Mouse (Mus musculus) forebrain, embryonic 16.5 days (tissue): ENCODE results near the gene Chst3. TPM values are rescaled to one million over a fixed set of nuclear protein-coding genes. Genes with fewer than 3 reads are reported as not detected.

Experiments used
- ATAC-seq: fragments of 200-750 bp; cut with Nextera tagmentation; 2 replicates; pipeline ENCODE4 v1.8.0; 2017; ENCODE audit warnings: mild to moderate bottlenecking, moderate library complexity
- H3K27ac ChIP-seq: fragments of 300-500 bp; sonication (generic); 2 replicates; pipeline ENCODE4 v1.5.1; 2014; ENCODE audit warnings: low read length, control low read depth
- H3K27me3 ChIP-seq: fragments of 300-500 bp; sonication (generic); replicated peaks from 2 replicates; pipeline ENCODE4 v1.6.1; 2014; ENCODE audit warnings: low read length; ENCODE audit not compliant: control insufficient read depth, insufficient read depth
- H3K36me3 ChIP-seq: fragments of 300-500 bp; sonication (generic); 2 replicates; pipeline ENCODE4 v1.6.1; 2014; ENCODE audit not compliant: control insufficient read depth, insufficient read depth
- H3K4me1 ChIP-seq: fragments of 300-500 bp; sonication (generic); replicated peaks from 2 replicates; pipeline ENCODE4 v1.6.1; 2014; ENCODE audit warnings: low read length; ENCODE audit not compliant: control insufficient read depth, insufficient read depth
- H3K4me2 ChIP-seq: fragments of 300-500 bp; sonication (generic); 2 replicates; pipeline ENCODE4 v1.6.1; 2014; ENCODE audit warnings: mild to moderate bottlenecking, low read length, control low read depth
- H3K4me3 ChIP-seq: fragments of 300-500 bp; sonication (generic); replicated peaks from 2 replicates; pipeline ENCODE4 v1.5.1; 2014; ENCODE audit warnings: mild to moderate bottlenecking, low read length, control low read depth
- H3K9ac ChIP-seq: fragments of 300-500 bp; sonication (generic); replicated peaks from 2 replicates; pipeline ENCODE4 v1.6.1; 2014; ENCODE audit warnings: low read depth, low read length, control low read depth
- H3K9me3 ChIP-seq: fragments of 300-500 bp; sonication (generic); 2 replicates; pipeline ENCODE4 v1.6.1; 2016; ENCODE audit warnings: low read length; ENCODE audit not compliant: control insufficient read depth
- WGBS: fragments of 180-500 bp; shearing (Covaris S2); extraction: QIAGEN DNeasy Blood & Tissue Kit; methylation state at CpG from one replicate; pipeline ENCODE4 v1.1.7; 2014; 5-methylcytosine and 5-hydroxymethylcytosine counted together
- microRNA-seq: library from miRNA; unstranded; fragments of <30 nt; microRNA quantifications from one replicate; pipeline ENCODE4, GENCODE M21; 2017
- polyA plus RNA-seq: library from polyadenylated mRNA; unstranded; fragments of >200 nt; fragmentation: Nextera tagmentation; extraction: Ambion mirVana; gene quantifications from 2 replicates; pipeline ENCODE4 v1.2.1, GENCODE M21; 2015

The Chst3 gene
- polyA plus RNA-seq, 1 experiment from 2014 or later = 0.90 TPM

GRCm38 (mm10) chr10:60133501-60133900, 85.6 kb downstream of the Chst3 start:
- no peak for ATAC-seq
- Histone ChIP-seq H3K27ac (no peak overlapping the region), H3K4me1 (no peaks in the 10 kb centered on the region), H3K4me3 (no peak overlapping the region), H3K9ac (no peak overlapping the region), H3K27me3 (no peaks in the 10 kb centered on the region), H3K9me3 (no peaks in the 10 kb centered on the region), H3K36me3 (no peaks in the 10 kb centered on the region; the same call in 1 of the 2 replicates), H3K4me2 (no peak overlapping the region)
- WGBS = 36% methylated on average over 6 of the region's 6 CpGs

Small RNA genes lying within 50 kb of the gene (microRNA-seq; reads per million reads assigned to microRNA genes)
- not detected for gene Gm22117

Other genes starting within 250 kb of the Chst3 start
- gene Ascc1, start 216.5 kb downstream of the Chst3 start, polyA plus RNA-seq = 45.1 and 50.0 TPM in 2 replicates
- 112 and 115 TPM in 2 replicates for gene Anapc16, start 216.1 kb downstream of the Chst3 start, polyA plus RNA-seq
- gene Spock2, start 113.0 kb downstream of the Chst3 start, polyA plus RNA-seq = 52.6 and 68.6 TPM in 2 replicates
- 165 and 223 TPM in 2 replicates for gene Psap, start 58.4 kb upstream of the Chst3 start, polyA plus RNA-seq
- 1.9 and 2.8 TPM in 2 replicates for gene Vsir, start 127.6 kb upstream of the Chst3 start, polyA plus RNA-seq
- gene Gm17455, start 180.5 kb upstream of the Chst3 start, polyA plus RNA-seq = 5.2 and 5.7 TPM in 2 replicates